Mouse (Mus musculus) bone marrow, adult 2 months (tissue): ENCODE results near the gene Gas6. TPM values are rescaled to one million over a fixed set of nuclear protein-coding genes. Genes with fewer than 3 reads are reported as not detected.

ENCODE experiments used
- H3K27ac ChIP-seq: fragments of 200-500 bp; 2 replicates; pipeline ENCODE4 v1.5.1; 2012; ENCODE audit warnings: low read depth, mild to moderate bottlenecking, control low read depth, inconsistent platforms, low read length; ENCODE audit not compliant: control insufficient read depth, poor library complexity, insufficient read depth
- H3K4me1 ChIP-seq: fragments of 200-500 bp; 2 replicates; pipeline ENCODE4 v1.6.1; 2011; ENCODE audit warnings: low read length; ENCODE audit not compliant: control insufficient read depth, insufficient read depth
- H3K4me3 ChIP-seq: fragments of 200-500 bp; replicated peaks from 2 replicates; pipeline ENCODE3; 2011; ENCODE audit warnings: mild to moderate bottlenecking, low read depth, low read length, control low read depth; ENCODE audit not compliant: control insufficient read depth
- CTCF ChIP-seq: fragments of 200-500 bp; IDR thresholded peaks from 2 replicates; pipeline ENCODE4 v1.5.1; 2011; ENCODE audit warnings: low read length, control low read depth; ENCODE audit not compliant: control insufficient read depth, insufficient read depth
- POLR2A ChIP-seq: fragments of 200-500 bp; IDR thresholded peaks from 2 replicates; pipeline ENCODE4 v1.6.1; 2011; ENCODE audit warnings: low read depth, mild to moderate bottlenecking, control low read depth, low read length, borderline replicate concordance; ENCODE audit not compliant: control insufficient read depth
- whole genome bisulfite sequencing: fragments of 180-500 bp; shearing (Covaris S2); methylation state at CpG from one replicate; pipeline ENCODE4 v1.1.7; 2018; 5-methylcytosine and 5-hydroxymethylcytosine counted together
- polyA plus RNA-seq: library from polyadenylated mRNA; stranded (reverse); fragments of >200 nt; gene quantifications from 2 replicates; pipeline ENCODE4 v1.2.4, GENCODE M21; 2011; ENCODE audit warnings: low replicate concordance; ENCODE audit not compliant: missing spikeins, insufficient read depth, insufficient read length

Gene Gas6
- polyA plus RNA-seq, 1 experiment = 50.8 TPM

- Histone ChIP-seq H3K4me1 (no peaks in the 10 kb centered on the region), H3K4me3 (no peak overlapping the region), H3K27ac (no peak overlapping the region)
- 74% methylated on average over 2 of the region's 2 CpGs for WGBS
- TF ChIP-seq CTCF = no peak
- no peak for TF ChIP-seq POLR2A
Measured at GRCm38 (mm10) chr8:13419111-13419639, 75.1 kb downstream of the Gas6 start.

DNA sequence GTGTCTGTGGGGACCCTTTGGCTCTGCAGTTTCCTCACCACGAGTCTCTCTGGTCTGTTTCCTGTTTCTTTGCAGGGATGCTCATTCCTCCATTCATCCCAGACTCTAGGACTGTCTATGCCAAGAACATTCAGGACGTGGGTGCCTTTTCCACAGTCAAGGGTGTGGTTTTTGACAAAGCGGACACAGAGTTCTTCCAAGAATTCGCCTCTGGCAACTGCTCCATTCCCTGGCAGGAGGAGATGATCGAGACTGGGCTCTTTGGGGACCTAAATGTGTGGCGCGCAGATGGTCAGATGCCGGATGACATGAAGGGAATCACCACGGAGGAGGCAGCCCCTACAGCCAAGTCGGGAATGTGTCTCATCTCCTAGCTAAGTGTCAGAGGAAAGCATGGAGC, 78.4 kb downstream of the Gas6 start:
- TF ChIP-seq CTCF (no peak), POLR2A (no peak)

More for the DNA sequence above, 78.4 kb downstream of the Gas6 start:
- H3K27ac ChIP-seq = no peak overlapping the region
- WGBS = 61% methylated on average over 10 of the region's 10 CpGs
- no peaks in the 10 kb centered on the region for H3K4me1 ChIP-seq
- no peak overlapping the region for H3K4me3 ChIP-seq

Other genes starting within 250 kb of the Gas6 start
- 0.99 TPM in 1 of 2 replicates, not detected in the other for gene Adprhl1, start 240.3 kb downstream of the Gas6 start, polyA plus RNA-seq
- gene Dcun1d2, start 206.4 kb downstream of the Gas6 start, polyA plus RNA-seq = 5.7 and 7.4 TPM in 2 replicates
- 7.4 and 7.9 TPM in 2 replicates for gene Tmco3, start 206.3 kb downstream of the Gas6 start, polyA plus RNA-seq
- 56.4 and 72.3 TPM in 2 replicates for gene Tfdp1, start 155.7 kb downstream of the Gas6 start, polyA plus RNA-seq
- gene Atp4b, start 97.7 kb downstream of the Gas6 start, polyA plus RNA-seq = not detected in 2 replicates
- gene Grk1, start 89.4 kb downstream of the Gas6 start, polyA plus RNA-seq = 0.20 TPM in 1 of 2 replicates, not detected in the other
- not detected in 2 replicates for gene Tmem255b, start 59.3 kb downstream of the Gas6 start, polyA plus RNA-seq
- gene 1700029H14Rik, start 68.0 kb upstream of the Gas6 start, polyA plus RNA-seq = 5.1 TPM in 1 of 2 replicates, not detected in the other
- gene Rasa3, start 183.1 kb upstream of the Gas6 start, polyA plus RNA-seq = 61.8 and 136 TPM in 2 replicates
- 2.8 TPM in 1 of 2 replicates, not detected in the other for gene Cfap97d2, start 211.4 kb upstream of the Gas6 start, polyA plus RNA-seq